Mouse (Mus musculus) liver, adult 2 months (tissue): ENCODE measurements around the gene Gm20388.

ENCODE experiments used
- CTCF ChIP-seq: fragments of 200-500 bp; IDR thresholded peaks from 2 replicates; pipeline ENCODE4 v1.5.1; 2011; ENCODE audit warnings: low read depth, low read length, control low read depth
- POLR2A ChIP-seq: fragments of 200-500 bp; IDR thresholded peaks from 2 replicates; pipeline ENCODE4 v1.6.1; 2011; ENCODE audit warnings: low read length, control low read depth; ENCODE audit not compliant: insufficient read depth; ENCODE audit errors: extremely low read depth

- no peak for TF ChIP-seq CTCF
- TF ChIP-seq POLR2A: no peak
These were observed 4324.9 kb downstream of the Gm20388 start for GRCm38 (mm10) chr8:124235536-124235935.
